Comparison of ENCODE assay signal across 9 mouse cellular contexts in genomic region chr8:84773833-84774232, GRCm38 (mm10). TPM values are rescaled to one million over a fixed set of nuclear protein-coding genes. Genes with fewer than 3 reads are reported as not detected.
A peak's percentile ranks its signal among the peaks of the same experiment; 100 is the strongest.
DNase-seq lines count a peak whose midpoint lies in the region; ATAC-seq and TF ChIP-seq lines count a peak whose summit lies in the region.
"Had no signal": no experiment of that assay in that cellular context is flagged by ENCODE, and none has a peak within 500 bp of the region (broad histone marks: within the 10 kb centered on the region; RNA-seq: fewer than 3 reads in every experiment).

No protein-coding gene starts in this region.

- peak; percentile 76 for ATAC-seq in forebrain, embryonic 12.5 days (ENCODE audit: low FRiP score)
- ATAC-seq in heart, postnatal 0 days (ENCODE audit: insufficient read depth, low read depth): peak; percentile 73
- no peak for ATAC-seq in liver, postnatal 0 days
- ATAC-seq in inflammation-experienced regulatory T-cells, adult 6 months: no peak

- H3K27ac ChIP-seq in ES-Bruce4 (ENCODE audit: insufficient read depth, low read length): no peak overlapping the region
- H3K27ac ChIP-seq in bone marrow, adult 2 months (ENCODE audit: control insufficient read depth, insufficient read depth, low read depth, low read length, poor library complexity): no peak overlapping the region
- H3K27ac ChIP-seq in forebrain, embryonic 12.5 days: peak overlapping the region; percentile 85
- H3K27ac ChIP-seq in heart, postnatal 0 days (ENCODE audit: low read depth): no peak overlapping the region
- H3K27ac ChIP-seq in liver, postnatal 0 days (ENCODE audit: low read depth): no peak overlapping the region

- under 1% methylated on average over 19 of the region's 19 CpGs for WGBS in bone marrow, adult 2 months
- WGBS in forebrain, embryonic 12.5 days: under 1% methylated on average over 13 of the region's 19 CpGs
- 2% methylated on average over 13 of the region's 19 CpGs for WGBS in heart, postnatal 0 days
- WGBS in liver, postnatal 0 days (ENCODE audit: insufficient replicate concordance): 1% methylated on average over 18 of the region's 19 CpGs

- TF ChIP-seq POLR2A in ES-Bruce4 (IDR thresholded peaks at IDR 0.05; ENCODE audit: insufficient read depth, low read length): no peak
- no peak for TF ChIP-seq POLR2A in bone marrow, adult 2 months (IDR thresholded peaks at IDR 0.05; ENCODE audit: borderline replicate concordance, control insufficient read depth, low read depth, low read length)

- H3K27me3 ChIP-seq in ES-Bruce4 (ENCODE audit: control insufficient read depth, insufficient read depth, low read length, poor library complexity, severe bottlenecking): peaks cover 38% of the 10 kb centered on the region
- H3K27me3 ChIP-seq in forebrain, embryonic 12.5 days: peaks cover 100% of the 10 kb centered on the region
- peaks cover 24% of the 10 kb centered on the region for H3K27me3 ChIP-seq in heart, postnatal 0 days (ENCODE audit: control insufficient read depth, insufficient read depth, low read length)
- H3K27me3 ChIP-seq in liver, postnatal 0 days (ENCODE audit: insufficient read depth, low read length): peaks cover 55% of the 10 kb centered on the region

- peak; percentile 86 for DNase-seq in heart, postnatal 0 days (ENCODE audit: low spot score)
- peak; percentile 75 to 80 for DNase-seq in kidney, postnatal 36 days
- DNase-seq in liver, postnatal 0 days: no peak
- peak; percentile 75 for DNase-seq in ovary, postnatal 36 days (ENCODE audit: low spot score)

- H3K4me1 ChIP-seq in ES-Bruce4 (ENCODE audit: control insufficient read depth, insufficient read depth, low read length): peaks cover 5% of the 10 kb centered on the region
- peaks cover 2% of the 10 kb centered on the region for H3K4me1 ChIP-seq in bone marrow, adult 2 months (ENCODE audit: control insufficient read depth, insufficient read depth, low read length)
- peaks cover 69% of the 10 kb centered on the region for H3K4me1 ChIP-seq in forebrain, embryonic 12.5 days
- H3K4me1 ChIP-seq in heart, postnatal 0 days (ENCODE audit: control insufficient read depth, insufficient read depth): peaks cover 22% of the 10 kb centered on the region
- H3K4me1 ChIP-seq in liver, postnatal 0 days (ENCODE audit: insufficient read depth): peaks cover 9% of the 10 kb centered on the region

- H3K9ac ChIP-seq in ES-Bruce4 (ENCODE audit: low read depth, poor library complexity, severe bottlenecking): peak overlapping the region; percentile 14; the same call in 1 of the 2 replicates
- H3K9ac ChIP-seq in forebrain, embryonic 12.5 days: 0 out of 2 replicates have a peak overlapping the region, but pooled peaks have one; percentile 27
- peak overlapping the region; percentile 42; the same call in 1 of the 2 replicates for H3K9ac ChIP-seq in heart, postnatal 0 days (replicated peaks; ENCODE audit: low read depth, low read length)
- no peak overlapping the region for H3K9ac ChIP-seq in liver, postnatal 0 days (replicated peaks)

- no peaks in the 10 kb centered on the region for H3K36me3 ChIP-seq in ES-Bruce4 (ENCODE audit: control insufficient read depth, insufficient read depth, low read length, poor library complexity, severe bottlenecking)
- 0 out of 2 replicates have a peak, but pooled peaks cover 1% of the 10 kb centered on the region for H3K36me3 ChIP-seq in forebrain, embryonic 12.5 days (replicated peaks)
- peaks cover 10% of the 10 kb centered on the region; the same call in 1 of the 2 replicates for H3K36me3 ChIP-seq in heart, postnatal 0 days (replicated peaks; ENCODE audit: control insufficient read depth, insufficient read depth, low read length)
- no peaks in the 10 kb centered on the region for H3K36me3 ChIP-seq in liver, postnatal 0 days (replicated peaks; ENCODE audit: insufficient read depth, low read length)

- peak overlapping the region; percentile 13 for H3K4me3 ChIP-seq in ES-Bruce4 (ENCODE audit: low read depth, low read length)
- H3K4me3 ChIP-seq in bone marrow, adult 2 months (replicated peaks; ENCODE audit: control insufficient read depth, low read depth, low read length): peak overlapping the region; percentile 7
- peak overlapping the region; percentile 31 for H3K4me3 ChIP-seq in forebrain, embryonic 12.5 days (replicated peaks)
- H3K4me3 ChIP-seq in heart, postnatal 0 days (ENCODE audit: low read depth, low read length): peak overlapping the region; percentile 38
- peak overlapping the region; percentile 21; the same call in 1 of the 2 replicates for H3K4me3 ChIP-seq in liver, postnatal 0 days (ENCODE audit: low read depth, low read length)
- H3K4me3 ChIP-seq: erythroblast, embryonic 14.5 days had no signal

- H3K4me2 ChIP-seq in forebrain, embryonic 12.5 days: peak overlapping the region; percentile 51
- peak overlapping the region; percentile 56 for H3K4me2 ChIP-seq in heart, postnatal 0 days (ENCODE audit: low read depth, low read length)
- peak overlapping the region; percentile 47 for H3K4me2 ChIP-seq in liver, postnatal 0 days (ENCODE audit: low read depth, low read length)

- no peak for TF ChIP-seq CTCF in ES-Bruce4 (IDR thresholded peaks at IDR 0.05; ENCODE audit: low read depth, low read length)
- TF ChIP-seq CTCF in bone marrow, adult 2 months (IDR thresholded peaks at IDR 0.05; ENCODE audit: control insufficient read depth, insufficient read depth, low read length): no peak
- no peak for TF ChIP-seq CTCF in heart, postnatal 0 days (IDR thresholded peaks at IDR 0.05; ENCODE audit: low read depth)
- TF ChIP-seq CTCF in liver, postnatal 0 days (IDR thresholded peaks at IDR 0.05; ENCODE audit: low read depth): no peak

- no peak for TF ChIP-seq EP300 in ES-Bruce4 (IDR thresholded peaks at IDR 0.05; ENCODE audit: insufficient read depth, low read depth, low read length)
- no peak for TF ChIP-seq EP300 in heart, postnatal 0 days (IDR thresholded peaks at IDR 0.05; ENCODE audit: low read depth)
- TF ChIP-seq EP300 in liver, postnatal 0 days (IDR thresholded peaks at IDR 0.05; ENCODE audit: low read depth): no peak

- no peaks in the 10 kb centered on the region for H3K9me3 ChIP-seq in ES-Bruce4 (replicated peaks; ENCODE audit: control insufficient read depth, insufficient read depth, low read length, poor library complexity, severe bottlenecking)
- no peaks in the 10 kb centered on the region for H3K9me3 ChIP-seq in forebrain, embryonic 12.5 days
- H3K9me3 ChIP-seq in heart, postnatal 0 days (replicated peaks; ENCODE audit: control insufficient read depth, low read length): no peaks in the 10 kb centered on the region
- no peaks in the 10 kb centered on the region for H3K9me3 ChIP-seq in liver, postnatal 0 days (ENCODE audit: low read length)

RNA-seq across cellular contexts. Expression of gene Nfix, which starts 26.3 kb away (rescaled TPM):
- polyA plus RNA-seq in ES-Bruce4 (2011; ENCODE audit: insufficient read depth, insufficient read length, low read depth, missing spikeins): 1.2 and 1.8 TPM in 2 replicates
- polyA plus RNA-seq in bone marrow, adult 2 months (2011; ENCODE audit: insufficient read depth, insufficient read length, low replicate concordance, missing spikeins): 20.6 and 23.7 TPM in 2 replicates
- polyA plus RNA-seq in forebrain, embryonic 12.5 days (2016; fragmentation: Nextera tagmentation; extraction: Ambion mirVana): 31.9 and 33.2 TPM in 2 replicates
- 41.9 and 48.5 TPM in 2 replicates for total RNA-seq in heart, postnatal 0 days (2014; rRNA removed; ENCODE audit: low replicate concordance)
- 18.2 TPM in 2 replicates for polyA plus RNA-seq in heart, postnatal 0 days (2015; fragmentation: Nextera tagmentation; extraction: Ambion mirVana)
- 4.7 and 5.4 TPM in 2 replicates for polyA plus RNA-seq in liver, postnatal 0 days (2015; fragmentation: Nextera tagmentation; extraction: Ambion mirVana)
- 1 to 10 TPM in 2 of 3 experiments, under 1 TPM in 1; 0.92 to 6.3 (median 3.1) TPM for polyA plus RNA-seq in inflammation-experienced regulatory T-cells, adult 6 months (2017; shearing (Covaris generic))

RNA-seq across cellular contexts. Expression of gene Dand5, which starts 48.8 kb away (rescaled TPM):
- polyA plus RNA-seq in ES-Bruce4 (2011; ENCODE audit: insufficient read depth, insufficient read length, low read depth, missing spikeins): 2.5 and 3.1 TPM in 2 replicates
- polyA plus RNA-seq in bone marrow, adult 2 months (2011; ENCODE audit: insufficient read depth, insufficient read length, low replicate concordance, missing spikeins): 2.2 and 3.3 TPM in 2 replicates
- 5.3 and 5.6 TPM in 2 replicates for polyA plus RNA-seq in forebrain, embryonic 12.5 days (2016; fragmentation: Nextera tagmentation; extraction: Ambion mirVana)
- 2.1 and 15.4 TPM in 2 replicates for total RNA-seq in heart, postnatal 0 days (2014; rRNA removed; ENCODE audit: low replicate concordance)
- polyA plus RNA-seq in heart, postnatal 0 days (2015; fragmentation: Nextera tagmentation; extraction: Ambion mirVana): 6.2 and 8.0 TPM in 2 replicates
- polyA plus RNA-seq in liver, postnatal 0 days (2015; fragmentation: Nextera tagmentation; extraction: Ambion mirVana): 2.4 and 2.5 TPM in 2 replicates
- 1 to 10 TPM; 4.7 to 5.6 (median 5.4) TPM for polyA plus RNA-seq in inflammation-experienced regulatory T-cells, adult 6 months (2017; shearing (Covaris generic))

RNA-seq across cellular contexts. Expression of gene G430095P16Rik, which starts 51.0 kb away (rescaled TPM):
- not detected in 2 replicates for polyA plus RNA-seq in ES-Bruce4 (2011; ENCODE audit: insufficient read depth, insufficient read length, low read depth, missing spikeins)
- polyA plus RNA-seq in bone marrow, adult 2 months (2011; ENCODE audit: insufficient read depth, insufficient read length, low replicate concordance, missing spikeins): 12.0 and 27.2 TPM in 2 replicates
- 2.2 and 3.5 TPM in 2 replicates for polyA plus RNA-seq in forebrain, embryonic 12.5 days (2016; fragmentation: Nextera tagmentation; extraction: Ambion mirVana)
- 1.0 TPM in 1 of 2 replicates, not detected in the other for total RNA-seq in heart, postnatal 0 days (2014; rRNA removed; ENCODE audit: low replicate concordance)
- polyA plus RNA-seq in heart, postnatal 0 days (2015; fragmentation: Nextera tagmentation; extraction: Ambion mirVana): 3.0 and 3.1 TPM in 2 replicates
- polyA plus RNA-seq in liver, postnatal 0 days (2015; fragmentation: Nextera tagmentation; extraction: Ambion mirVana): 4.8 and 6.3 TPM in 2 replicates
- 10 to 100 TPM; 11.7 to 25.0 (median 21.7) TPM for polyA plus RNA-seq in inflammation-experienced regulatory T-cells, adult 6 months (2017; shearing (Covaris generic))

RNA-seq across cellular contexts. Expression of gene Gadd45gip1, which starts 57.5 kb away (rescaled TPM):
- polyA plus RNA-seq in ES-Bruce4 (2011; ENCODE audit: insufficient read depth, insufficient read length, low read depth, missing spikeins): 19.5 and 20.5 TPM in 2 replicates
- polyA plus RNA-seq in bone marrow, adult 2 months (2011; ENCODE audit: insufficient read depth, insufficient read length, low replicate concordance, missing spikeins): 9.2 and 20.5 TPM in 2 replicates
- polyA plus RNA-seq in forebrain, embryonic 12.5 days (2016; fragmentation: Nextera tagmentation; extraction: Ambion mirVana): 43.0 and 44.8 TPM in 2 replicates
- total RNA-seq in heart, postnatal 0 days (2014; rRNA removed; ENCODE audit: low replicate concordance): 47.1 and 49.8 TPM in 2 replicates
- polyA plus RNA-seq in heart, postnatal 0 days (2015; fragmentation: Nextera tagmentation; extraction: Ambion mirVana): 48.1 and 50.0 TPM in 2 replicates
- polyA plus RNA-seq in liver, postnatal 0 days (2015; fragmentation: Nextera tagmentation; extraction: Ambion mirVana): 31.9 and 34.9 TPM in 2 replicates
- polyA plus RNA-seq in inflammation-experienced regulatory T-cells, adult 6 months (2017; shearing (Covaris generic)): 10 to 100 TPM; 14.6 to 16.7 (median 16.1) TPM

Comparison
In these comparisons a context has a peak if more than half of its experiments do, and no peak if none do; other contexts are left out.
1. ATAC-seq: peak in forebrain, embryonic 12.5 days (single experiment) and heart, postnatal 0 days (single experiment); none in liver, postnatal 0 days (single experiment) and inflammation-experienced regulatory T-cells, adult 6 months (single experiment).
2. Peak in every context shown above with its lines, with median percentiles within 50 percentile points of each other: H3K4me3 ChIP-seq and H3K4me2 ChIP-seq.